Mouse (Mus musculus): ENCODE measurements around the gene Gm4567. TPM values are rescaled to one million over a fixed set of nuclear protein-coding genes. Genes with fewer than 3 reads are reported as not detected.
"Not testable (repeated sequence)": the region's sequence is repeated elsewhere in the genome, so short reads cannot be mapped to it uniquely, and the experiment has no call there.

Gm4567 gene
- not detected for total RNA-seq (2021)

GRCm38 (mm10) chr7:22719610-22720009 lies at the start of gene Gm4567:
Gm4567 (minus strand) TSS chr7:22719710.
- DNase-seq; intact Hi-C loops (cut with DNase I): not testable (repeated sequence)

GRCm38 (mm10) chr7:22761397-22761796 lies 41.9 kb upstream of the Gm4567 start, which contains the start of gene Vmn1r157:
Vmn1r157 (plus strand) TSS chr7:22761697.
- DNase-seq; intact Hi-C loops (cut with DNase I): not testable (repeated sequence)

GRCm38 (mm10) chr7:22692217-22692616 lies 27.3 kb downstream of the Gm4567 start, which contains the start of gene Gm8693:
Gm8693 (minus strand) TSS chr7:22692317.
- DNase-seq; intact Hi-C loops (cut with DNase I): not testable (repeated sequence)

Other genes with a start within 250 kb of the Gm4567 start
- gene Vmn1r151, start 220.0 kb downstream of the Gm4567 start, total RNA-seq (2021) = not detected
- gene Vmn1r152, start 196.7 kb downstream of the Gm4567 start, total RNA-seq (2021) = not detected
- gene Gm8677, start 184.8 kb downstream of the Gm4567 start, total RNA-seq (2021) = not detected
- gene Gm4201, start 154.4 kb downstream of the Gm4567 start, total RNA-seq (2021) = not detected
- gene Gm4565, start 131.6 kb downstream of the Gm4567 start, total RNA-seq (2021) = not detected
- not detected for gene Vmn1r155, start 61.7 kb downstream of the Gm4567 start, total RNA-seq (2021)
- gene Gm8693, start 27.4 kb downstream of the Gm4567 start, total RNA-seq (2021) = not detected
- gene Vmn1r157, start 42.0 kb upstream of the Gm4567 start, total RNA-seq (2021) = not detected
- not detected for gene Vmn1r158, start 71.1 kb upstream of the Gm4567 start, total RNA-seq (2021)
- gene Vmn1r159, start 123.9 kb upstream of the Gm4567 start, total RNA-seq (2021) = not detected
- not detected for gene Vmn1r160, start 151.5 kb upstream of the Gm4567 start, total RNA-seq (2021)

All from heart, postnatal 36 days (tissue).